Mouse (Mus musculus) hindbrain, embryonic 10.5 days (tissue): ENCODE results near the gene Cst3. TPM values are rescaled to one million over a fixed set of nuclear protein-coding genes. Genes with fewer than 3 reads are reported as not detected.

Experiments
- DNase-seq: peaks from one replicate; pipeline ENCODE4 v3.0.0-alpha.2; 2017; ENCODE audit warnings: low spot score
- H3K27ac ChIP-seq: fragments of 300-500 bp; sonication (generic); 2 replicates; pipeline ENCODE4 v1.5.1; 2016; ENCODE audit warnings: mild to moderate bottlenecking, moderate library complexity
- H3K27me3 ChIP-seq: fragments of 300-500 bp; sonication (generic); 2 replicates; pipeline ENCODE4 v1.6.1; 2016; ENCODE audit warnings: mild to moderate bottlenecking; ENCODE audit not compliant: poor library complexity, insufficient read depth, severe bottlenecking
- H3K36me3 ChIP-seq: fragments of 300-500 bp; sonication (generic); 2 replicates; pipeline ENCODE4 v1.6.1; 2016; ENCODE audit warnings: mild to moderate bottlenecking, moderate library complexity
- H3K4me1 ChIP-seq: fragments of 300-500 bp; sonication (generic); replicated peaks from 2 replicates; pipeline ENCODE4 v1.6.1; 2016; ENCODE audit warnings: mild to moderate bottlenecking
- H3K4me3 ChIP-seq: fragments of 300-500 bp; sonication (generic); 2 replicates; pipeline ENCODE4 v1.5.1; 2016; ENCODE audit warnings: mild to moderate bottlenecking, moderate library complexity
- H3K9me3 ChIP-seq: fragments of 300-500 bp; sonication (generic); 2 replicates; pipeline ENCODE4 v1.6.1; 2016; ENCODE audit warnings: mild to moderate bottlenecking, moderate library complexity
- WGBS: fragments of 180-500 bp; shearing (Covaris S2); methylation state at CpG from one replicate; pipeline ENCODE4 v1.1.7; 2016; 5-methylcytosine and 5-hydroxymethylcytosine counted together
- polyA plus RNA-seq: library from polyadenylated mRNA; unstranded; fragments of >200 nt; fragmentation: Nextera tagmentation; extraction: Ambion mirVana; gene quantifications from 2 replicates; pipeline ENCODE4 v1.2.1, GENCODE M21; 2016

The Cst3 gene
- polyA plus RNA-seq, 1 experiment from 2014 or later: 381 TPM

GRCm38 (mm10) chr2:148874617-148875334 lies 716 bp downstream of the Cst3 start:
- peak; percentile 41 for DNase-seq
- Histone ChIP-seq H3K27me3 (no peaks in the 10 kb centered on the region), H3K4me3 (peak overlapping the region; percentile 81), H3K4me1 (peaks cover 42% of the 10 kb centered on the region), H3K27ac (peak overlapping the region; percentile 95), H3K9me3 (no peaks in the 10 kb centered on the region), H3K36me3 (peaks cover 33% of the 10 kb centered on the region)
- 2% methylated on average over 34 of the region's 34 CpGs for WGBS

GRCm38 (mm10) chr2:148874224-148874616 lies 1.3 kb downstream of the Cst3 start:
- H3K27ac ChIP-seq: peak overlapping the region; percentile 95; the same call in 1 of the 2 replicates

GRCm38 (mm10) chr2:148872860-148873259 lies 2.6 kb downstream of the Cst3 start:
- Histone ChIP-seq H3K4me1 (peaks cover 29% of the 10 kb centered on the region), H3K36me3 (peaks cover 33% of the 10 kb centered on the region), H3K4me3 (peak overlapping the region; percentile 81; the same call in 1 of the 2 replicates), H3K27ac (no peak overlapping the region), H3K9me3 (no peaks in the 10 kb centered on the region), H3K27me3 (no peaks in the 10 kb centered on the region)
- no peak for DNase-seq
- WGBS: 88% methylated on average over 4 of the region's 4 CpGs

More at GRCm38 (mm10) chr2:148874224-148874616, 1.3 kb downstream of the Cst3 start:
- Histone ChIP-seq H3K4me1 (peaks cover 39% of the 10 kb centered on the region), H3K27me3 (no peaks in the 10 kb centered on the region), H3K4me3 (peak overlapping the region; percentile 81), H3K36me3 (peaks cover 33% of the 10 kb centered on the region), H3K9me3 (no peaks in the 10 kb centered on the region)
- 47% methylated on average over 3 of the region's 3 CpGs for WGBS
- no peak for DNase-seq

- no peak overlapping the region for H3K27ac ChIP-seq
- H3K4me1 ChIP-seq: peaks cover 23% of the 10 kb centered on the region
- 89% methylated on average over 3 of the region's 3 CpGs for WGBS
- H3K9me3 ChIP-seq: no peaks in the 10 kb centered on the region
- peaks cover 33% of the 10 kb centered on the region for H3K36me3 ChIP-seq
- H3K4me3 ChIP-seq: no peak overlapping the region
- DNase-seq: no peak
- H3K27me3 ChIP-seq: no peaks in the 10 kb centered on the region
These were observed 5.0 kb downstream of the Cst3 start for GRCm38 (mm10) chr2:148870526-148870925.

- WGBS: 81% methylated on average over 1 of the region's 1 CpGs
- no peak for DNase-seq
- H3K27ac ChIP-seq: no peak overlapping the region
- H3K27me3 ChIP-seq: no peaks in the 10 kb centered on the region
- H3K9me3 ChIP-seq: no peaks in the 10 kb centered on the region
- H3K36me3 ChIP-seq: peaks cover 33% of the 10 kb centered on the region
- peaks cover 14% of the 10 kb centered on the region for H3K4me1 ChIP-seq
- no peak overlapping the region for H3K4me3 ChIP-seq
These were observed 6.5 kb downstream of the Cst3 start for GRCm38 (mm10) chr2:148868959-148869358.

GRCm38 (mm10) chr2:148864966-148865365 lies 10.5 kb downstream of the Cst3 start, which contains the start of gene 9230104L09Rik:
Gene 9230104L09Rik (minus strand): TSS chr2:148865038.
- Histone ChIP-seq H3K4me3 (no peak within 1 kb of the TSS), H3K36me3 (peaks cover under 1% of the 10 kb centered on the region; the same call in 1 of the 2 replicates), H3K27ac (no peak within 1 kb of the TSS), H3K9me3 (no peaks in the 10 kb centered on the region), H3K4me1 (no peaks in the 10 kb centered on the region), H3K27me3 (no peaks in the 10 kb centered on the region)
- WGBS: 67% methylated on average over 2 of the region's 2 CpGs
- no peak for DNase-seq

GRCm38 (mm10) chr2:148861693-148862092 lies 13.8 kb downstream of the Cst3 start:
- no peak overlapping the region for H3K4me3 ChIP-seq
- DNase-seq: no peak
- no peaks in the 10 kb centered on the region for H3K36me3 ChIP-seq
- no peaks in the 10 kb centered on the region for H3K27me3 ChIP-seq
- H3K27ac ChIP-seq: no peak overlapping the region
- H3K4me1 ChIP-seq: no peaks in the 10 kb centered on the region
- H3K9me3 ChIP-seq: no peaks in the 10 kb centered on the region

GRCm38 (mm10) chr2:148860993-148861392 lies 14.5 kb downstream of the Cst3 start:
- Histone ChIP-seq H3K27ac (no peak overlapping the region), H3K4me3 (no peak overlapping the region), H3K27me3 (no peaks in the 10 kb centered on the region), H3K36me3 (no peaks in the 10 kb centered on the region), H3K4me1 (no peaks in the 10 kb centered on the region), H3K9me3 (no peaks in the 10 kb centered on the region)
- no peak for DNase-seq
- WGBS: 88% methylated on average over 4 of the region's 4 CpGs

- no peaks in the 10 kb centered on the region for H3K27me3 ChIP-seq
- DNase-seq: no peak
- H3K9me3 ChIP-seq: no peaks in the 10 kb centered on the region
- no peaks in the 10 kb centered on the region for H3K4me1 ChIP-seq
- H3K36me3 ChIP-seq: no peaks in the 10 kb centered on the region
- no peak overlapping the region for H3K4me3 ChIP-seq
- 89% methylated on average over 4 of the region's 4 CpGs for WGBS
- no peak overlapping the region for H3K27ac ChIP-seq
These were observed 18.0 kb downstream of the Cst3 start for GRCm38 (mm10) chr2:148857506-148857905.

GRCm38 (mm10) chr2:148856630-148857400 lies 18.7 kb downstream of the Cst3 start:
- no peaks in the 10 kb centered on the region for H3K27me3 ChIP-seq
- H3K9me3 ChIP-seq: no peaks in the 10 kb centered on the region
- no peak overlapping the region for H3K27ac ChIP-seq
- H3K4me3 ChIP-seq: no peak overlapping the region
- no peaks in the 10 kb centered on the region for H3K36me3 ChIP-seq
- no peaks in the 10 kb centered on the region for H3K4me1 ChIP-seq
- no peak for DNase-seq
- WGBS: 74% methylated on average over 8 of the region's 8 CpGs

GRCm38 (mm10) chr2:148851116-148851906 lies 24.2 kb downstream of the Cst3 start:
- WGBS: 48% methylated on average over 8 of the region's 8 CpGs
- peak; percentile 59 for DNase-seq
- Histone ChIP-seq H3K4me1 (no peaks in the 10 kb centered on the region), H3K9me3 (no peaks in the 10 kb centered on the region), H3K27ac (no peak overlapping the region), H3K36me3 (no peaks in the 10 kb centered on the region), H3K4me3 (no peak overlapping the region), H3K27me3 (no peaks in the 10 kb centered on the region)

GRCm38 (mm10) chr2:148839224-148839623 lies 36.3 kb downstream of the Cst3 start:
- Histone ChIP-seq H3K27me3 (no peaks in the 10 kb centered on the region), H3K4me1 (no peaks in the 10 kb centered on the region), H3K36me3 (no peaks in the 10 kb centered on the region), H3K27ac (no peak overlapping the region), H3K4me3 (no peak overlapping the region), H3K9me3 (no peaks in the 10 kb centered on the region)
- WGBS: 81% methylated on average over 2 of the region's 2 CpGs
- no peak for DNase-seq
